Mouse (Mus musculus) spleen, adult 2 months (tissue): ENCODE results near the gene Gm28305.

Source experiments
- CTCF ChIP-seq: fragments of 200-500 bp; IDR thresholded peaks from 2 replicates; pipeline ENCODE4 v1.5.1; 2011; ENCODE audit warnings: mild to moderate bottlenecking, inconsistent platforms; ENCODE audit not compliant: insufficient read depth, insufficient read length, insufficient replicate concordance; ENCODE audit errors: extremely low read depth
- POLR2A ChIP-seq: fragments of 200-500 bp; IDR thresholded peaks from 2 replicates; pipeline ENCODE4 v1.6.1; 2011; ENCODE audit warnings: low read depth, low read length, inconsistent platforms

DNA sequence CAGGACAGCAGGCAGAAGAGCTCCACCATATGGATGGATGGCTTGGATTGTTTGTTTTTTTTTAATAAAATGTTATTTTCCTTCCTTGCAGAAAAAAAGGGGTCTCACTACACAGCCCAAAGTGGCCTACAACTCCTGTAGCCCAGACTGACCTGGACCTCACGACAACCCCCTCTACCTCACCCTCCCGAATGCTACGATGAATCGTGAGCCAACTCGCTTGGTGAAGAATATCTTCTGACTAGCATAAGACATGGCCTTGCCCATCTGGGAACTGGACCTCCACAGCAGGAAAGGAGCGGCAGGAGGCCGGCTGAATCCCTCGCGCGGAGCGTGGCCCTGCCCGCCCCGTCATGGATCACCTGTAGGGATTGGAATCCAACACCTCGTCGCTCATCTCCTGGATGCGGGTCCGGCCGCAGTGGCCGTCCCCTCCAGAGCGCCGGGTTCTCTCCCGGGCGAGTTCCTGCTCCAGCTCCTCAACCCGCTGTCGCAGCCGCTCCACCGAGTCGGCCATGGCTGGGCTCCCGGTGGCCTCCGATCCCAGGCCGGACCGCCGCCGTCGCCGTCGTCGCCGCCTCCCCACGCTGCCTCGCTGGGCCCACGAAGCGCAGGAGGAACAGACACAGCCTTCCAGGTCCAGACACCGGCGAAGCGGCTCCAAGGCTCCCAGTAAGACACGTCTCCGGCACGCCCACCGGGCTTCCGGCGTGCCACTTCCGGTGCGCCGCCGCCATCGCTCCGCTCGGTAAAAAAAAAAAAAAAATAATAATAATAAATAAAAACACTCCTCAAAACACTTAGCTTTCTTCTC, 22.2 kb downstream of the Gm28305 start, which contains the start of gene Uba5:
- no peak for TF ChIP-seq CTCF
- peak; percentile 28; the same call in 1 of the 2 replicates for TF ChIP-seq POLR2A
